Mouse (Mus musculus) B cell, adult 2 months (primary cell): ENCODE results near the gene Pdpk1.
A peak's percentile ranks its signal among the peaks of the same experiment; 100 is the strongest.

ENCODE experiments used
- DNase-seq, 2 experiments: peaks; one replicate each; pipeline ENCODE4 v3.0.0; 2022

Pdpk1 gene

DNA sequence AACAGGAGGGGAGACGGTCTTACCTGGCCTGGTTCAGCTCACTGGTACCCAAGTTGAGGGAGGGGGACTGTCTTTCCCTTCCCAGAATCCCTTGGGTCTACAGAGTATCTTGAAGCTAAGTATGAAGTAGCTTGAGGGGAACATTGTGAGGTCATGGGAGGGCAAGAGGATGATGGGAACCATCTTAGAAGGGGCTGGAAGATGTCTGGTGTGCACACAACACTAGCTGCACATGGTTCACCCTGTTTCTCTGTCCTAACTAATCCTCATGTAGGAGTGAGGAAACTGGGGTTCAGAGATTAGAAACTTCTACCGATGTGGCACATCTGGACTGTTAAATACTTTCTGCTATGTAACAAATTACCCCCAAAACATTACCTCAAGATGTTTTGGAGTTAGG is at the start of gene Pdpk1:
Gene Pdpk1 (minus strand): TSS at position 101 of the 400 bp plus-strand sequence.
- no peak for DNase-seq

DNA sequence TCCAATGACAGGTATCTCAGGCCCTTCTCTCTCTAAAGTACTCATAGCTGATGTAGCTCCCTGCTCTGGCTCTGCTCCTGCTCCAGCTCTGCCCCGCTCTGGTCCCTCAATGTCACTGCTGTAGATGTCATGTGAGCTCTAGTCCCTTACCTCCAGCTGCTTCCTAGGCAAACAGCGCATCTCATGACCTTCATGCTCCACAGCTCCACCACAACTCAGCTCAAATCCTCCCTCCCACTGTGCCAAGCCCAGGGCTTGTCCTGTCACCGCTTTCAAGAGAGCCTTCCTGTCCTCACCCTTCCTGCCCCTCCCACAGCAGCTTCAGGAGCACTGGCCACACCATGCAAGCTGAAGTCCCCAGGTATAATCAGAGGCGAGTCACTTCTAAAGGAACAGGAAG is 49.0 kb upstream of the Pdpk1 start:
- no peak for DNase-seq

- DNase-seq: no peak
These were observed 48.5 kb upstream of the Pdpk1 start for GRCm38 (mm10) chr17:24199252-24199651.

- no peak for DNase-seq
These were observed 46.5 kb upstream of the Pdpk1 start for GRCm38 (mm10) chr17:24197032-24197824.

DNA sequence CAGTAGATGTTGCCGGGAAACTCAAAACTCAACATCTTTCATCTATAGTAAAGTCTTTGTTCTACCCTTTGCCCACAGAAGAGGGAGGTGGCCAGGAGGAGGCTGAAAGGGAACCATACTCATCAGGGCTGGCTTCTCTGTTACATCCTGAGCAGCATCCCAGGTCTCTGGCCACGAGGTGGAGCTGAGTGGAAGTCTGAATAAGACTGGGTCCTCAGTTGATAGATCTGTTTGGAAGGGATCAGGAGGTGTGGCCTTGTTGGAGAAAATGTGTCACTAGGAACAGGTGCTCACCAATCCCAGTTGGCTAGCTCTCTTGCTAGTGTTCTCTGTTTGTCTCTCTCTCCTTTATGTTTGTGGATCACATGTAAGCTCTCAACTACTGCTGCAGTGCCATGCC is 44.6 kb upstream of the Pdpk1 start:
- no peak for DNase-seq

DNA sequence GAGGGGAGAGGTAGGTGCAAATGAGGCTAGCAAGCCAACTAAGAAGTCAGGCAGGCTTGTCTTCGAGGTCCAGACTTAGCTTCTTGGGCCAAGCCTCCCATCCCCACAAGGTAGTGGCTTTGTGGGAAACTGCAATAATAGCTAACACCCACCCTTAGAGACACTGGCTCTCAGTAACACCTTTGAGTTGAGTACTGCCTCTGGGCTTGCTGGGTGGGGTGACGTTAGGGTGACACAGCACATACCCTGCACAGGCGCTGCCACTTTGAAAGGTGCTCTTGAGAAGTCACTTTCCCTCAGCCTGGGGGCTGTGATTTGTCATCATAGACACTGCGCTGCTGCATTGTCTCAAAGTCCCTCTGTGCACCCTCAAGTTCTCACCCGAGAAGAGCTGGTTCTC is 43.0 kb upstream of the Pdpk1 start:
- DNase-seq: no peak

GRCm38 (mm10) chr17:24193268-24193667 is 42.5 kb upstream of the Pdpk1 start:
- DNase-seq: peak; percentile 32 to 42

- peak; percentile 44 to 45 for DNase-seq
These were observed 42.1 kb upstream of the Pdpk1 start for GRCm38 (mm10) chr17:24192848-24193247.

GRCm38 (mm10) chr17:24191481-24191880 is 40.8 kb upstream of the Pdpk1 start:
- no peak for DNase-seq

- no peak for DNase-seq
These were observed 40.2 kb upstream of the Pdpk1 start for GRCm38 (mm10) chr17:24190934-24191333.

DNA sequence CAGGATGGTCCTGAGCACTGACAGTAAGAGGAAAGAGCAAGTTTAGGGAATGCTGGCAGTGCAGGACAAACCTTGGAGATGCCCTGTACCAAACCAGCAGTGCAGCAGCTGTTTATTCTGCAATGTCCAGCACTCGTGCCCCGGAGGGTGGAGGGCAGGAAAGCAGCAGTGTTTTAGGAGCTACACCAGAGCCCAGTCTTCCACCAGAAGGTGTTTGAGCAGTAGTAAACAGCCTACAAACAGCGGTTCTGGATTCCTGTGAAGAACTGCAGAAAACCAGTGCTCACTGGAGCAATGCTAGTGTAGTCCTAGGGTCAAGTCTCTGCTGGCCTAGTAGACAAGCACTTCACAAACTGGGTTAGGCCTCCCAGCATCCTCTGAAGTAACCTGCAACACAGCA is 23.5 kb upstream of the Pdpk1 start:
- no peak for DNase-seq

- peak; percentile 82 to 84 for DNase-seq
These were observed 22.7 kb upstream of the Pdpk1 start for GRCm38 (mm10) chr17:24173423-24173822.

- DNase-seq: no peak
These were observed 21.0 kb upstream of the Pdpk1 start for GRCm38 (mm10) chr17:24171738-24172137.

GRCm38 (mm10) chr17:24170729-24171128 is 20.0 kb upstream of the Pdpk1 start:
- no peak for DNase-seq

DNA sequence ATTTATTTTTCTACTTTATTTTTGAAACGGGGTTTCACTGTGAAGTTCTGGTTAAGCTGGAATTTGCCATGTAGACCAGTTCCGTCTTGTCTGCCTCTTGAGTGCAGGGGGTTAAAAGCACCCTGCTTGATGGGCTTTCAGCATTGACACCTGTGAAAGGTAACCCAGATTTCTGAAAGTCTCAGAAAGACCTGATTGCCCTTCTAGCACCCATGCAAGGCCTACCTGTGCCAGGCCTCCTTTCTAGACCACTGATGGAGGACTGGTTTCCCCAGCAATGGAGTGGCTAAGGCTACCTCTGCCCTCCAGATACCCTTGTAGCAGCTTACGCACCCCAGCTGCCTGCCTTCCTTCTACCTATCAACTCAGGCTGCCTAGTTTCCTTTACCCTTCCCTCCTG is 19.4 kb upstream of the Pdpk1 start:
- DNase-seq: no peak

GRCm38 (mm10) chr17:24169317-24170065 is 18.8 kb upstream of the Pdpk1 start, which contains the start of gene Atp6v0c:
Atp6v0c (minus strand) TSS chr17:24169702.
- peak; percentile 95 to 97 for DNase-seq

GRCm38 (mm10) chr17:24168590-24169277 is 18.0 kb upstream of the Pdpk1 start:
- peak; percentile 84 to 86 for DNase-seq

- DNase-seq: peak in 1 of 2 experiments; percentile 17
These were observed 17.3 kb upstream of the Pdpk1 start for GRCm38 (mm10) chr17:24167891-24168505.

DNA sequence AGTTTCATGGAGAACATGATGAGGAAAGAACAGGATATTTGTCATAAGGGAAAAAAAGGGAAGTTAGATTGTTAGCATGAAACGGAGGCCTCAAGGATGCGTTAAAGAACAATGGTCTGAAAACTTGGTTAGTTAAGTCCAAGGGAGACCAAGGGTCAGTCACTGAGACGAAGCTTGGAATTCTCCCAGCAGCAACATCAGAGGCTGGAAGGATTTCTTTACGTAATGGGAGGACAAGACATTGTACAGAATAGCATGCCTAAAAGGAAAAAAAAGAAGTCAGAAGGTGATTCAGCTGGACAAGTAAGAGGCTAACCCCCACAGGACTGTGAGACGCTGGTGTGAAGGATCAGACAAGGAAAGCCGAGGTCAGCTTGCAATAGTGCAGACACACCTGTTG is 16.4 kb upstream of the Pdpk1 start:
- DNase-seq: no peak

- peak; percentile 22 to 25 for DNase-seq
These were observed 14.0 kb upstream of the Pdpk1 start for GRCm38 (mm10) chr17:24164566-24165259.

- DNase-seq: peak; percentile 96 to 97
These were observed 12.6 kb upstream of the Pdpk1 start, which contains the start of gene Amdhd2 for GRCm38 (mm10) chr17:24163176-24163962. Amdhd2 (minus strand) TSS chr17:24163766.
